Mouse (Mus musculus) forebrain, embryonic 12.5 days (tissue): ENCODE measurements at regions not wholly inside any gene's neighbourhood (a gene's known extent, or its start where the extent isn't known, plus 50 kb on each side); places are given as distances from the start of the nearest gene placed in this dataset.
A peak's percentile ranks its signal among the peaks of the same experiment; 100 is the strongest.

Source experiments
- ATAC-seq: fragments of 200-750 bp; cut with Nextera tagmentation; 2 replicates; pipeline ENCODE4 v1.8.0; 2017; ENCODE audit warnings: moderate TSS enrichment; ENCODE audit not compliant: low FRiP score
- H3K27ac ChIP-seq: fragments of 300-500 bp; sonication (generic); 2 replicates; pipeline ENCODE4 v1.5.1; 2016; ENCODE audit warnings: mild to moderate bottlenecking
- H3K27me3 ChIP-seq: fragments of 300-500 bp; sonication (generic); 2 replicates; pipeline ENCODE4 v1.6.1; 2016; ENCODE audit warnings: mild to moderate bottlenecking
- H3K36me3 ChIP-seq: fragments of 300-500 bp; sonication (generic); replicated peaks from 2 replicates; pipeline ENCODE4 v1.6.1; 2016; ENCODE audit warnings: mild to moderate bottlenecking
- H3K4me1 ChIP-seq: fragments of 300-500 bp; sonication (generic); 2 replicates; pipeline ENCODE4 v1.6.1; 2016
- H3K4me2 ChIP-seq: fragments of 300-500 bp; sonication (generic); 2 replicates; pipeline ENCODE4 v1.6.1; 2016; ENCODE audit warnings: mild to moderate bottlenecking, moderate library complexity
- H3K4me3 ChIP-seq: fragments of 300-500 bp; sonication (generic); replicated peaks from 2 replicates; pipeline ENCODE4 v1.5.1; 2016; ENCODE audit warnings: mild to moderate bottlenecking
- H3K9ac ChIP-seq: fragments of 300-500 bp; sonication (generic); 2 replicates; pipeline ENCODE4 v1.6.1; 2016; ENCODE audit warnings: mild to moderate bottlenecking
- H3K9me3 ChIP-seq: fragments of 300-500 bp; sonication (generic); 2 replicates; pipeline ENCODE4 v1.6.1; 2016
- WGBS: fragments of 180-500 bp; shearing (Covaris S2); methylation state at CpG from one replicate; pipeline ENCODE4 v1.1.7; 2016; 5-methylcytosine and 5-hydroxymethylcytosine counted together

GRCm38 (mm10) chr10:96392836-96393235 lies 224.0 kb upstream of the Btg1 start:
- H3K27me3 ChIP-seq: no peaks in the 10 kb centered on the region
- no peak overlapping the region for H3K4me2 ChIP-seq
- no peak for ATAC-seq
- WGBS: 81% methylated on average over 1 of the region's 1 CpGs
- no peak overlapping the region for H3K4me3 ChIP-seq
- peaks cover 5% of the 10 kb centered on the region; the same call in 1 of the 2 replicates for H3K4me1 ChIP-seq
- no peaks in the 10 kb centered on the region for H3K36me3 ChIP-seq
- H3K27ac ChIP-seq: no peak overlapping the region
- no peaks in the 10 kb centered on the region for H3K9me3 ChIP-seq
- H3K9ac ChIP-seq: no peak overlapping the region

DNA sequence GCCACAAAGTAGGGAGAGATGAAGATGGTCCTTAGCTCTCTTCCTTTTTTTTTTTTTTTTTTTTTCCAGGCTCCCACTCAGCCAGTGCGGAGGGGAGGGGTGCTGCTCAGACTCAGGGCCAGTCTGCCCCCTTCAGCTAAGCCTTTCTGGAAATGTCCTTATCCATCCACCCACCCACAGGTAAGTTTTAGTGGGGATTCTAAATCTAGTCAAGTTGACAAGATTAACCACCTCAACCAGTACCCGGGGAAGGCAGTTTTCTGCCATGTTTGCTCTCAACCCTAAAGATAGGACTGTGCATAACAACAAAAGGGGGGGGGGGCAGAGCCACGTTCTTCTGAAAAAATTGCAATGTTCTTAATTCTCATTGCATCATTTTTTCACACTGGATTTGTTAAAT lies 222.6 kb upstream of the Btg1 start:
- 90% methylated on average over 3 of the region's 3 CpGs for WGBS
- ATAC-seq: no peak

GRCm38 (mm10) chr10:96395017-96395416 lies 221.8 kb upstream of the Btg1 start:
- peaks cover 21% of the 10 kb centered on the region; the same call in 1 of the 2 replicates for H3K4me1 ChIP-seq
- no peak overlapping the region for H3K27ac ChIP-seq
- H3K4me2 ChIP-seq: no peak overlapping the region
- no peak overlapping the region for H3K9ac ChIP-seq
- H3K36me3 ChIP-seq: no peaks in the 10 kb centered on the region
- H3K27me3 ChIP-seq: no peaks in the 10 kb centered on the region
- WGBS: 81% methylated on average over 3 of the region's 3 CpGs
- no peaks in the 10 kb centered on the region for H3K9me3 ChIP-seq
- ATAC-seq: no peak
- no peak overlapping the region for H3K4me3 ChIP-seq

More for the DNA sequence above, 222.6 kb upstream of the Btg1 start:
- no peak overlapping the region for H3K27ac ChIP-seq
- H3K4me3 ChIP-seq: no peak overlapping the region
- H3K4me2 ChIP-seq: no peak overlapping the region
- H3K4me1 ChIP-seq: peaks cover 17% of the 10 kb centered on the region; the same call in 1 of the 2 replicates
- H3K9me3 ChIP-seq: no peaks in the 10 kb centered on the region
- no peaks in the 10 kb centered on the region for H3K36me3 ChIP-seq
- H3K9ac ChIP-seq: no peak overlapping the region
- H3K27me3 ChIP-seq: no peaks in the 10 kb centered on the region

DNA sequence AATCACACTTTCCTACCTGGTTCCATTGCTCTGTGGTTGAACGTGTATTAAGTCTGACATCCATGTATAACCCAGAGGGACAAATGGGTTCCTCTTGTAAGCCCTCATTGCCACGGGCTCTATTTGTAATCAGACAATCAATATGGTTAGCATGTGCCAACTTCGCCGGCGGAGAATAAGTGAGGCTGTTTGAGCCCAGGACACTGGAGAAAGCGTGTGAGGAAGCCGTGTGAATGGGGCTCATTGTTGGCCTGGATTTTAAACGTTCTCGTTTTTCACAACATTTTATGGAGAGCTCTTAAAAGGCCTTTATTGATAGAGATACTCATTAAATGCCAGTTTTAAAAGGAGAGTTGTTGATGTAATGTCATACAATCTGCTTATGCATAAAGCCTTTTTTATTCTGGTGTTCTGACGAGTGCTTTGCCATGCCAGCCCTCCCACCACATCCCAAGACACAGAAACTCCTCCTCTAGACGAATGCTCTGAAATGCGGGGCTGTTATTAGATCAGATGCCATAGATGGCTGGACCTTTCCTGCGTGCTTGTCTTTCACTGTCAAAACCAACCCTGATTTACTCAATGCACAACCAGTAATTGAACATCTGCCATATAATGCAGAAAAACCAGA lies 218.8 kb upstream of the Btg1 start:
- H3K36me3 ChIP-seq: no peaks in the 10 kb centered on the region
- H3K4me1 ChIP-seq: peaks cover 21% of the 10 kb centered on the region; the same call in 1 of the 2 replicates
- H3K27ac ChIP-seq: peak overlapping the region; percentile 66
- no peaks in the 10 kb centered on the region for H3K27me3 ChIP-seq
- H3K9ac ChIP-seq: no peak overlapping the region
- no peaks in the 10 kb centered on the region for H3K9me3 ChIP-seq
- WGBS: 23% methylated on average over 13 of the region's 13 CpGs
- H3K4me2 ChIP-seq: peak overlapping the region; percentile 30; the same call in 1 of the 2 replicates
- peak; percentile 81 for ATAC-seq
- no peak overlapping the region for H3K4me3 ChIP-seq

DNA sequence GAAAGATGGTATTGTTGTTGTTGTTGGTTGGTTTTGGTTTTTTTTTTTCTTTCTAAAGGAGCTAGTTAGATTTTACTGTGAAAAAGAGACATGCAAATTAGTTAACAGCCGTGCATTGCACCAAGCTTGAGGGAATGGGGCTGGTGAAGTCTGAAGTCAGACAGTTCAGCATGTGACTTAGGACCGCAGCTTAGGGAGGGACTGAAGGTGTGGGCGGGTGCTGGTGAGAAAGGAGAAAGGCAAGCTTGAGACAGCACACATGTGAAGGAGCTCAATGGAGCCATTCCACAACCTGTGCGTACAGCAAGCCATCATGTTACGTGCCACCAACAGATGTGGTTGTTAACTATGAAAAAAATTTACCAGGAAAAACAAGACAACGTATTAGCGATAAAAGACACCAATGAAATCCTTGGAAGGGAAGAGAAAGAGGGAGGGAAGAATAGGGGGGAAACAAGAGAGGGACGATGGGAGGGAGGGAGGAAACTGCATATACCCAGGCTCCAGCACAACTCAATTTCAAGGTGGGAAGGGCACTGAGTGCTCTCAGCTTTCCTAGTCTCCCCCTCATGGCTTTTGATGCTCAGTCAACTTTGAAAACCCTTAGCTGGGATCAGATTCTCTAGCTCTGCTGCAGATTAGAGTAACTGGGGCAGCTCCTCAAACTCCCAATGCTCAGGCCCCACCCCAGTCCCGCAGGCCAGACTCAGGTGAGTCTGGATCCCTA lies 218.1 kb upstream of the Btg1 start:
- Histone ChIP-seq H3K4me2 (no peak overlapping the region), H3K27me3 (no peaks in the 10 kb centered on the region), H3K9me3 (no peaks in the 10 kb centered on the region), H3K4me3 (no peak overlapping the region), H3K4me1 (peaks cover 21% of the 10 kb centered on the region; the same call in 1 of the 2 replicates), H3K36me3 (no peaks in the 10 kb centered on the region), H3K27ac (peak overlapping the region; percentile 66), H3K9ac (no peak overlapping the region)
- 0 out of 2 replicates have a peak, but pooled peaks have one; percentile 31 for ATAC-seq
- WGBS: 74% methylated on average over 9 of the region's 9 CpGs

DNA sequence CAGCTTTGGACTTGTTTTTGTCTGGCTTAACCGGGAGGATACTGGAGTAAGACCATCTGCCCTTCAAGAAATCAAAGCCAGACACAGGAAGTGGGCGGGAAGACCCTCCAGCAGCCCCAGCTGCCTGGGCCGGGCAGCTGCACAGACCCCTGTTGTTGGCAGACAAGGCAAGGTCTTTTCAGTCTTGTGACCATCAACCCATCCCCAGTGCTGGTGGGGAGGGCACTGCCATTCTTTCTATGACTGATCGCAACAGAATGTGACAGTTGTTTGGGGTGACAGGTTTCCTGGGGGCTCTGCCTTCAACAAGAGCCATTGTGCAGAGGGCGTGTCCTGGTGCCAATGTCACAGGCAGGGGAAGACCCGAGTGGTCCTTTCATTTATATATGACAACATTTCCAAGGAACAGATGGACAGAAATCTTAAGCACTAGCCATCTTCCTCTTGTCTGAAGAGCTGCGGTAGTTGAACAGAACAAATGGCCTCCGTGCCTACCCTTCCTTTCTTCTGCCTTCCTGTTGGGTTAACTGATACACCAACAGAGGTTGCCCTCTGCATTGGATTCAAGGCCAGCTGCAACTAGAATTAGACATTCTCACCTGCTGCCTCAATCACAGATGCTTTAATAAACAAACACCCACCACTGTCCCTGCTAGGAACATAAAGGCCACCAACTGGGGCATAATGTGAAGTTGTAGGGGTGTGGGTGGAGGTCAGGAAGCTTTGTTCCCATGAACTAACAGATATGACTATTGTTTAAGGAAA lies 217.0 kb upstream of the Btg1 start:
- no peak overlapping the region for H3K27ac ChIP-seq
- WGBS: 73% methylated on average over 8 of the region's 8 CpGs
- H3K36me3 ChIP-seq: no peaks in the 10 kb centered on the region
- H3K27me3 ChIP-seq: no peaks in the 10 kb centered on the region
- peaks cover 21% of the 10 kb centered on the region; the same call in 1 of the 2 replicates for H3K4me1 ChIP-seq
- no peak overlapping the region for H3K4me3 ChIP-seq
- no peak overlapping the region for H3K9ac ChIP-seq
- H3K9me3 ChIP-seq: no peaks in the 10 kb centered on the region
- H3K4me2 ChIP-seq: no peak overlapping the region
- no peak for ATAC-seq

- H3K9me3 ChIP-seq: no peaks in the 10 kb centered on the region
- WGBS: 92% methylated on average over 6 of the region's 6 CpGs
- no peak for ATAC-seq
Measured at GRCm38 (mm10) chr10:96400793-96401192, 216.0 kb upstream of the Btg1 start.

DNA sequence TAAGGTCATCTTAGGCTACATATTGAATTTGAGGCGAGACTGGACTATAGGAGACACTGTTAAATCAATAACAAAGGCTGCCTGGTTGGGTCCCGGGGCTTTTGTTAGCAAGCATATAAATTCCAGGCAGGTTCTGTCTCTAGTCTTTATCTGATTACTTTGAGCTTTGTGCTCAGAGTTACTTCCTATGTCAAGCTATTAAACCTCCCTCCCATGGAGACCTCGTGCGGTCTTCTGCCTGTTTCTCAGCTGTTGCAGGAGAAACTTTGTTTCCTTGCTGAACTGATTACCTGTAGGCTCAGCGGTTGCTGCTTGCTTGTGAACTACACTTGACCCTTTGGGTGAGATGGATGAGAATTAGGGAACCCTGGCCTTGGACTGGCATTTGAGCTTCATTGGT lies 210.5 kb upstream of the Btg1 start:
- no peaks in the 10 kb centered on the region for H3K9me3 ChIP-seq
- H3K4me3 ChIP-seq: no peak overlapping the region

More at GRCm38 (mm10) chr10:96400793-96401192, 216.0 kb upstream of the Btg1 start:
- H3K4me3 ChIP-seq: no peak overlapping the region
- H3K9ac ChIP-seq: no peak overlapping the region
- no peaks in the 10 kb centered on the region for H3K27me3 ChIP-seq
- H3K4me2 ChIP-seq: no peak overlapping the region
- no peak overlapping the region for H3K27ac ChIP-seq
- peaks cover 21% of the 10 kb centered on the region; the same call in 1 of the 2 replicates for H3K4me1 ChIP-seq
- H3K36me3 ChIP-seq: no peaks in the 10 kb centered on the region

DNA sequence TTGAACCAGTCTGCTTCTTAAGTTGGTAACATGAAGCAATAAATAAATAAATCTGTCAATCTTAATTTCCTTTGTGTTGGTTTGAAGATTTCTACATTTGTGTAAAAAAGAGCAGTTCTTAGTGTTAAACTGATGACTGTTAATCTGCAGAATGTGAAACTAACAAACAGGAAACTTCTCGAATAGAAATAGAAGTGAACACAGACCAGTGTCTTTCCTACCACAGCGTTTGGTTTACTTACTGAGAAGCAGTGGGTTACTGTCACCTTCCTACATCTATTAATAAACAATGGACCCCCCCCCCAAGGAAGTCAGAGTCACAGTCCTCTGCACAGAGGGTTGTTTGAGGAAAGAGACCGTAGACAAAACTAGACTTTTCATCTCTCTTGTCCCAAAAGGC lies 209.0 kb upstream of the Btg1 start:
- Histone ChIP-seq H3K9me3 (no peaks in the 10 kb centered on the region), H3K36me3 (no peaks in the 10 kb centered on the region), H3K4me1 (no peaks in the 10 kb centered on the region), H3K4me3 (no peak overlapping the region), H3K9ac (no peak overlapping the region), H3K27ac (no peak overlapping the region), H3K4me2 (no peak overlapping the region), H3K27me3 (no peaks in the 10 kb centered on the region)
- no peak for ATAC-seq
- 86% methylated on average over 3 of the region's 3 CpGs for WGBS

More for the DNA sequence above, 210.5 kb upstream of the Btg1 start:
- Histone ChIP-seq H3K4me1 (no peaks in the 10 kb centered on the region), H3K27me3 (no peaks in the 10 kb centered on the region), H3K27ac (no peak overlapping the region), H3K9ac (no peak overlapping the region), H3K4me2 (no peak overlapping the region), H3K36me3 (no peaks in the 10 kb centered on the region)
- WGBS: 78% methylated on average over 5 of the region's 5 CpGs
- no peak for ATAC-seq

GRCm38 (mm10) chr10:96408250-96408649 lies 208.6 kb upstream of the Btg1 start:
- no peaks in the 10 kb centered on the region for H3K27me3 ChIP-seq
- H3K4me1 ChIP-seq: no peaks in the 10 kb centered on the region
- no peak overlapping the region for H3K9ac ChIP-seq
- H3K4me3 ChIP-seq: no peak overlapping the region
- 92% methylated on average over 2 of the region's 2 CpGs for WGBS
- H3K4me2 ChIP-seq: no peak overlapping the region
- H3K27ac ChIP-seq: no peak overlapping the region
- no peaks in the 10 kb centered on the region for H3K9me3 ChIP-seq
- no peaks in the 10 kb centered on the region for H3K36me3 ChIP-seq
- no peak for ATAC-seq

- H3K27me3 ChIP-seq: no peaks in the 10 kb centered on the region
Measured at GRCm38 (mm10) chr10:96410028-96410427, 206.8 kb upstream of the Btg1 start.

DNA sequence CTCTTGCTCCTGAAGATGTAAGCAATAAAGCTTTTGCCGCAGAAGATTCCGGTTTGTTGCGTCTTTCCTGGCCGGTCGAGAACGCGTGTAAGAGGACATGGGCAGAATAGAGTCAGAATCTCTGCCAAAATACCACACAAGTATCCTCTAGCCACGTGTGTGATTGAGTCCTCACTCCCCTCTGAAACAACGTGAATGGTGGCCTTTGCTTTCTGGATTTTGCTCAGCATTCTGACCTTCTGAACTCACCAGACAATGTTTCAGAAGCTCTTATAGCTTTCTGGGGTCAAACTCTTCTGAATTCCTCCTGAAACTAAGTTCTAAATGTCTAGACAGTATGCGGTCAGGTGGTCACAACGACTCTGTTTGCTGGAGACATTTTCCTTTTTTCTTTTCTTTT lies 202.0 kb upstream of the Btg1 start:
- H3K9ac ChIP-seq: no peak overlapping the region
- no peak for ATAC-seq
- no peaks in the 10 kb centered on the region for H3K27me3 ChIP-seq
- WGBS: 93% methylated on average over 11 of the region's 11 CpGs
- no peaks in the 10 kb centered on the region for H3K4me1 ChIP-seq
- H3K9me3 ChIP-seq: no peaks in the 10 kb centered on the region
- H3K4me2 ChIP-seq: no peak overlapping the region
- no peak overlapping the region for H3K4me3 ChIP-seq
- H3K36me3 ChIP-seq: no peaks in the 10 kb centered on the region
- no peak overlapping the region for H3K27ac ChIP-seq

More at GRCm38 (mm10) chr10:96410028-96410427, 206.8 kb upstream of the Btg1 start:
- ATAC-seq: no peak
- Histone ChIP-seq H3K9me3 (no peaks in the 10 kb centered on the region), H3K9ac (no peak overlapping the region), H3K4me2 (no peak overlapping the region), H3K4me1 (no peaks in the 10 kb centered on the region), H3K27ac (no peak overlapping the region), H3K36me3 (no peaks in the 10 kb centered on the region), H3K4me3 (no peak overlapping the region)
- WGBS: 82% methylated on average over 6 of the region's 6 CpGs
